Mouse (Mus musculus) liver, adult 2 months (tissue): Measurements from ENCODE around the gene Kif5a. TPM values are rescaled to one million over a fixed set of nuclear protein-coding genes. Genes with fewer than 3 reads are reported as not detected.

Experiments used
- DNase-seq: peaks from one replicate; pipeline ENCODE4 v3.0.0-alpha.2; 2011; ENCODE audit warnings: low read depth, low spot score; ENCODE audit errors: extremely low read depth
- H3K27ac ChIP-seq: fragments of 200-500 bp; replicated peaks from 2 replicates; pipeline ENCODE4 v1.5.1; 2012; ENCODE audit warnings: low read depth, mild to moderate bottlenecking, control low read depth, inconsistent platforms, low read length; ENCODE audit not compliant: insufficient read depth
- H3K27me3 ChIP-seq: fragments of 200-500 bp; 2 replicates; pipeline ENCODE4 v1.6.1; 2012; ENCODE audit warnings: mild to moderate bottlenecking, moderate library complexity, low read length, inconsistent platforms; ENCODE audit not compliant: control insufficient read depth, insufficient read depth
- H3K36me3 ChIP-seq: fragments of 200-500 bp; 2 replicates; pipeline ENCODE4 v1.6.1; 2012; ENCODE audit warnings: low read length, inconsistent platforms; ENCODE audit not compliant: control insufficient read depth, insufficient read depth
- H3K4me1 ChIP-seq: fragments of 200-500 bp; 2 replicates; pipeline ENCODE4 v1.6.1; 2011; ENCODE audit warnings: low read length; ENCODE audit not compliant: control insufficient read depth, insufficient read depth
- H3K4me3 ChIP-seq: fragments of 200-500 bp; 2 replicates; pipeline ENCODE4 v1.5.1; 2011; ENCODE audit warnings: low read depth, mild to moderate bottlenecking, control low read depth, low read length, moderate library complexity; ENCODE audit not compliant: insufficient read depth
- H3K79me2 ChIP-seq: fragments of 200-500 bp; 2 replicates; pipeline ENCODE4 v1.6.1; 2012; ENCODE audit warnings: inconsistent platforms, mild to moderate bottlenecking, low read length, moderate library complexity; ENCODE audit not compliant: control insufficient read depth, insufficient read depth
- H3K9ac ChIP-seq: fragments of 200-500 bp; 2 replicates; pipeline ENCODE4 v1.6.1; 2012; ENCODE audit warnings: low read depth, mild to moderate bottlenecking, control low read depth, inconsistent platforms, low read length
- CTCF ChIP-seq: fragments of 200-500 bp; IDR thresholded peaks from 2 replicates; pipeline ENCODE4 v1.5.1; 2011; ENCODE audit warnings: low read depth, low read length, control low read depth
- POLR2A ChIP-seq: fragments of 200-500 bp; IDR thresholded peaks from 2 replicates; pipeline ENCODE4 v1.6.1; 2011; ENCODE audit warnings: low read length, control low read depth; ENCODE audit not compliant: insufficient read depth; ENCODE audit errors: extremely low read depth
- whole genome bisulfite sequencing: fragments of 180-500 bp; shearing (Covaris S2); methylation state at CpG from one replicate; pipeline ENCODE4 v1.1.7; 2018; 5-methylcytosine and 5-hydroxymethylcytosine counted together
- polyA plus RNA-seq: library from polyadenylated mRNA; depleted of rRNA; stranded (reverse); fragments of >200 nt; gene quantifications from 2 replicates; pipeline ENCODE4 v1.2.3, GENCODE M21; 2012
- total RNA-seq: library from RNA; depleted of rRNA; stranded (reverse); fragments of >200 nt; gene quantifications from 2 replicates; pipeline ENCODE4 v1.2.3, GENCODE M21; 2014

Gene Kif5a
- total and polyA plus RNA-seq, 2 experiments = 0.55 to 10.7 TPM

- no peak overlapping the region for H3K9ac ChIP-seq
- 74% methylated on average over 4 of the region's 4 CpGs for WGBS
- H3K27me3 ChIP-seq = no peaks in the 10 kb centered on the region
- peaks cover 4% of the 10 kb centered on the region; the same call in 1 of the 2 replicates for H3K36me3 ChIP-seq
- H3K4me1 ChIP-seq = peaks cover 10% of the 10 kb centered on the region
- peaks cover 19% of the 10 kb centered on the region; the same call in 1 of the 2 replicates for H3K79me2 ChIP-seq
- TF ChIP-seq POLR2A (no peak), CTCF (no peak)
- H3K27ac ChIP-seq = no peak overlapping the region
- H3K4me3 ChIP-seq = no peak overlapping the region
- no peak for DNase-seq
Observed at GRCm38 (mm10) chr10:127264971-127265370, 1.8 kb upstream of the Kif5a start.

GRCm38 (mm10) chr10:127264336-127264735 lies 1.2 kb upstream of the Kif5a start:
- 63% methylated on average over 8 of the region's 8 CpGs for WGBS
- TF ChIP-seq POLR2A = no peak
- TF ChIP-seq CTCF = no peak
- no peak for DNase-seq
- no peaks in the 10 kb centered on the region for H3K27me3 ChIP-seq
- no peak overlapping the region for H3K4me3 ChIP-seq
- no peak overlapping the region for H3K27ac ChIP-seq
- H3K9ac ChIP-seq = no peak overlapping the region
- H3K4me1 ChIP-seq = peaks cover 10% of the 10 kb centered on the region
- peaks cover 3% of the 10 kb centered on the region; the same call in 1 of the 2 replicates for H3K36me3 ChIP-seq
- peaks cover 19% of the 10 kb centered on the region; the same call in 1 of the 2 replicates for H3K79me2 ChIP-seq

GRCm38 (mm10) chr10:127263631-127264030 lies 483 bp upstream of the Kif5a start:
- H3K4me3 ChIP-seq = no peak overlapping the region
- no peaks in the 10 kb centered on the region for H3K27me3 ChIP-seq
- H3K36me3 ChIP-seq = 0 out of 2 replicates have a peak, but pooled peaks cover under 1% of the 10 kb centered on the region
- no peak overlapping the region for H3K27ac ChIP-seq
- 47% methylated on average over 3 of the region's 3 CpGs for WGBS
- no peak for TF ChIP-seq POLR2A
- no peak for TF ChIP-seq CTCF
- H3K4me1 ChIP-seq = peaks cover 8% of the 10 kb centered on the region
- H3K9ac ChIP-seq = no peak overlapping the region
- H3K79me2 ChIP-seq = peaks cover 14% of the 10 kb centered on the region; the same call in 1 of the 2 replicates
- peak; percentile 26 for DNase-seq

DNA sequence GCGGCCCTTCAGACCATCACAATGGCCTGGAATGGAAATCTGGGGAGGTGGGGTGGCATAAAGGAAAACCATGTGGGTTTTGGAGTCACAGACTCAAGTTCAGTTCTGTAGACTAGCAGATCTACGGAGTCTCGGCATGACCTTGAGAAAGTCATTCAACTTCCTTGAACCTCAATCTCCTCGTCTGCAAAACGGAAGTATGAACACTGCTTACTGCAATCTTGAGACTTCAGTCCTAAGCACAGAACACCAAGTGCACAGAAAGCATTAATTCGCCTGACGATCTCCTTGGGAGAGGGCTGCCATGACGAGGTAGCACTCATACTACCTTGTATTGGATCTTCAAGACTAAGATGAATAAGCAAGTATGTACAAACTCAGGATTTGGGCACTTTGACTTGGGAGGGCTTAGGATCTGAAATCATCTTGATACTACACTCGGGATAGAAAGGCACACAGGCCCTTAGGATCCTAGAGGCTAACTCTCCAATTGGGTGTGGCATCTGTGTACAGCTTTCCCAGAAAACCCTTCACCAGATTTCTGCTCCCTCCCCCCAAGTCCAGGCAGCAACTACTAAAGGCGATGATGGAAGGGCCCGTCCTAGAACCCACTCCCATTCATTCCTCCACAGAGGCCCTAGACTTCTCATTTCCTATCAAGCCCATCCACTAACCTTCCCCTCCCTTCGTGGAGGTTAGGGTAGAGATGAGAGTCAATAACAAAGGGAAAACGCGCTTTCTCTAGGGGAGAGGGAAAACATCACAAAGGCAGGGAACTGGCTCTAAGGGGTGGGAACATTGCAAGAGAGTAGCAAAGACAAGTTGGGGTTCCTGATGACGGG lies 1.2 kb downstream of the Kif5a start:
- H3K27me3 ChIP-seq = no peaks in the 10 kb centered on the region
- no peak overlapping the region for H3K9ac ChIP-seq
- WGBS = 72% methylated on average over 15 of the region's 15 CpGs
- 0 out of 2 replicates have a peak, but pooled peaks cover 3% of the 10 kb centered on the region for H3K4me1 ChIP-seq
- no peak overlapping the region for H3K27ac ChIP-seq
- no peaks in the 10 kb centered on the region for H3K36me3 ChIP-seq
- TF ChIP-seq POLR2A (no peak), CTCF (no peak)
- DNase-seq = no peak
- peaks cover 5% of the 10 kb centered on the region; the same call in 1 of the 2 replicates for H3K79me2 ChIP-seq
- H3K4me3 ChIP-seq = no peak overlapping the region

DNA sequence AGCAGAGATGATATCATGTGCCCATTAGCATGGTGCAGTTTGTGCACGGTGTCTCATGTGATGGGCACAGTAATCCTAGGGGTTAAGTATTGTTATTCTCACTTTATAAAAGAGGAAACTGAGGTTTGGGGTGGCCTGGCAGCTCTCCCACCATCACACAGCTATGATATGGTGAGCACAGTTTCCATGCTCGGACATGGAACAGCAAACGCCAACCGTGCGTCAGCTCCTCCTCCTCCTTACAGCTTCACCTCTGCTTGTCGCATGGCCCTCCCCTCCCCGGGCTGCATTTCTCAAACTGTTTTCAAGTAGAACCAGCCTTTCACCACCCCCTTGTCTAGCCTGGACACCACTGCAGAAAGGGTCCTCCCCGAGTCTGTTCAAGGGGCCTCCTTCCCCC lies 4.7 kb downstream of the Kif5a start:
- WGBS = 87% methylated on average over 8 of the region's 8 CpGs
- H3K9ac ChIP-seq = no peak overlapping the region
- H3K27me3 ChIP-seq = no peaks in the 10 kb centered on the region
- no peak overlapping the region for H3K4me3 ChIP-seq
- 0 out of 2 replicates have a peak, but pooled peaks cover 3% of the 10 kb centered on the region for H3K4me1 ChIP-seq
- no peak for TF ChIP-seq CTCF
- no peak for TF ChIP-seq POLR2A
- no peaks in the 10 kb centered on the region for H3K79me2 ChIP-seq
- DNase-seq = no peak
- H3K27ac ChIP-seq = no peak overlapping the region
- no peaks in the 10 kb centered on the region for H3K36me3 ChIP-seq

DNA sequence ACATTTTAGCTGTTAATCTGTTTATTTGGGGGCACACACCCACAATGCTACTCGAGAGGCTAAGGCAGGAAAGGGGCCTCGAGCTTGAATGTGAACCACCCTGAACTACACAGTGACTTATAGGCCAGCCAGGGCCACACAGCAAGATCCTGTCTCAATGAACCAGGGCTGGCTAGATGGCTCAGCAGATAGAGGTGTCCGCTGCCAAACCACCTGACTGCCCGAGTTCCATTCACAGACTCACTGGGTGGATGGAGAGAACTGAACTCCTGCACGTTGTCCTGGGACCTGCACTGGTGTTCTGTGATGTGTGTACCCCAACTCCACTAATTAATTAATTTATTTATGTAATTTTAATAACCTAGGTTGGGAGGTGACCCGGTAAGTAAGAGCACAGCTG lies 5.4 kb downstream of the Kif5a start:
- WGBS = 80% methylated on average over 6 of the region's 6 CpGs
- no peaks in the 10 kb centered on the region for H3K79me2 ChIP-seq
- 0 out of 2 replicates have a peak, but pooled peaks cover 2% of the 10 kb centered on the region for H3K4me1 ChIP-seq
- H3K27ac ChIP-seq = no peak overlapping the region
- H3K9ac ChIP-seq = no peak overlapping the region
- DNase-seq = no peak
- no peak for TF ChIP-seq POLR2A
- TF ChIP-seq CTCF = no peak
- H3K4me3 ChIP-seq = no peak overlapping the region
- H3K36me3 ChIP-seq = no peaks in the 10 kb centered on the region
- H3K27me3 ChIP-seq = no peaks in the 10 kb centered on the region
